Mouse (Mus musculus): ENCODE measurements at regions not wholly inside any gene's neighbourhood (a gene's known extent, or its start where the extent isn't known, plus 50 kb on each side); places are given as distances from the start of the nearest gene placed in this dataset.

DNA sequence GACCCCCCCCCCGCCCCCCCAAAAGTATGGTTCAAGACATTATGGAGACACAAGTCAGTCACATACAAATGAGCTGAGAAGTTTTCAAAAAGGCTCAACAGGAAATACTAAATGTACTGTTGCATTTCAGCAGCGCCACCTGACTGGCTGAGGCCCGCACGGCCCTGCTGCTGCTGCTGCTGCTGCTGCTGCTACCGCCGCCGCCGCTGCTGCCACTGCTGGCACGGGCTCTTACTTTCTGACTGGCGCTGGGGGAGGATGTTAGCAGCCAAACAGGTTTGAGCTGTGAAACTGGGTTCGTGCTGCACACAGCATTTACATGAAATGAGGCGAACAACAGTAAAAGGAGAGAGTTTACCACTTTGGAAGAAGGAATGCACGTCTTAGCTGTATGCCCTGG lies 167.3 kb upstream of the Lrig3 start:
- TF ChIP-seq CTCF (IDR thresholded peaks at IDR 0.05; ENCODE audit: extremely low read depth, insufficient read depth, low read length) = no peak
- TF ChIP-seq POLR2A (IDR thresholded peaks at IDR 0.05; ENCODE audit: extremely low read depth, insufficient read depth, low read length) = no peak

All from cortical plate, adult 2 months (tissue).